Mouse (Mus musculus) limb, embryonic 12.5 days (tissue): ENCODE measurements at regions not wholly inside any gene's neighbourhood (a gene's known extent, or its start where the extent isn't known, plus 50 kb on each side); places are given as distances from the start of the nearest gene placed in this dataset.

Experiments used
- ATAC-seq: fragments of 200-750 bp; cut with Nextera tagmentation; 2 replicates; pipeline ENCODE4 v1.8.0; 2017; ENCODE audit warnings: low read depth, moderate TSS enrichment; ENCODE audit not compliant: insufficient number of reproducible peaks, insufficient read depth, low FRiP score, low TSS enrichment
- H3K27ac ChIP-seq: fragments of 300-500 bp; sonication (generic); 2 replicates; pipeline ENCODE4 v1.5.1; 2016; ENCODE audit warnings: mild to moderate bottlenecking, moderate library complexity
- H3K27me3 ChIP-seq: fragments of 300-500 bp; sonication (generic); 2 replicates; pipeline ENCODE4 v1.6.1; 2016; ENCODE audit warnings: mild to moderate bottlenecking, moderate library complexity
- H3K36me3 ChIP-seq: fragments of 300-500 bp; sonication (generic); 2 replicates; pipeline ENCODE4 v1.6.1; 2016; ENCODE audit warnings: mild to moderate bottlenecking, moderate library complexity
- H3K4me1 ChIP-seq: fragments of 300-500 bp; sonication (generic); replicated peaks from 2 replicates; pipeline ENCODE4 v1.6.1; 2016
- H3K4me2 ChIP-seq: fragments of 300-500 bp; sonication (generic); 2 replicates; pipeline ENCODE4 v1.6.1; 2016; ENCODE audit warnings: mild to moderate bottlenecking, moderate library complexity
- H3K4me3 ChIP-seq: fragments of 300-500 bp; sonication (generic); replicated peaks from 2 replicates; pipeline ENCODE4 v1.5.1; 2016; ENCODE audit warnings: mild to moderate bottlenecking
- H3K9ac ChIP-seq: fragments of 300-500 bp; sonication (generic); replicated peaks from 2 replicates; pipeline ENCODE4 v1.6.1; 2016; ENCODE audit warnings: mild to moderate bottlenecking, moderate library complexity
- H3K9me3 ChIP-seq: fragments of 300-500 bp; sonication (generic); 2 replicates; pipeline ENCODE4 v1.6.1; 2016; ENCODE audit warnings: mild to moderate bottlenecking, moderate library complexity
- WGBS: fragments of 180-500 bp; shearing (Covaris S2); methylation state at CpG from one replicate; pipeline ENCODE4 v1.1.7; 2016; 5-methylcytosine and 5-hydroxymethylcytosine counted together

- H3K36me3 ChIP-seq = no peaks in the 10 kb centered on the region
- H3K4me1 ChIP-seq = peaks cover 16% of the 10 kb centered on the region
- no peak for ATAC-seq
- no peaks in the 10 kb centered on the region; the same call in 1 of the 2 replicates for H3K27me3 ChIP-seq
- H3K9ac ChIP-seq = no peak overlapping the region
- no peaks in the 10 kb centered on the region for H3K9me3 ChIP-seq
- H3K4me3 ChIP-seq = no peak overlapping the region
- no peak overlapping the region for H3K4me2 ChIP-seq
- no peak overlapping the region for H3K27ac ChIP-seq
Measured at GRCm38 (mm10) chr1:38739018-38739417, 74.3 kb upstream of the Aff3 start.

DNA sequence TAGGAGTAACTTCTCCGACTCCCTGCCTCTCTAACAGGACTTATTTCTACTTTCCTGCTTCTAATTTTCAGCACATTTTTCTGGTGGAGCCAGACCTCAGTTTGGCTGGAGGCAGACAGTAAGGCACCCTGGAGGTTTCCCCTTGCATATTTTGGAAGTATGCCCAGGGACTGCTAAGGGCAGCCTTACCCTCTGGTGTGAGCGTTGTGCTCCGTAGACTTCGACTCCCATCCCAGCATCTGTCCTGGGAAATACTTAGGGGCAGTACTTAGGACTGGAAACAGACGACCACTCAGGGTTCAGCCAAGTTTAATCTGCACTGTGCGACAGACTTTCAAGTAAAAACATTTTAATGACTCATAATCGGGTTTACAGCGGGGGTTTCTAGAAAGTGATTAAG, 71.0 kb upstream of the Aff3 start:
- Histone ChIP-seq H3K4me2 (0 out of 2 replicates have a peak overlapping the region, but pooled peaks have one; percentile 0), H3K9me3 (no peaks in the 10 kb centered on the region), H3K9ac (no peak overlapping the region), H3K27ac (peak overlapping the region; percentile 81), H3K36me3 (no peaks in the 10 kb centered on the region), H3K27me3 (no peaks in the 10 kb centered on the region; the same call in 1 of the 2 replicates), H3K4me3 (no peak overlapping the region), H3K4me1 (peaks cover 16% of the 10 kb centered on the region)
- ATAC-seq = peak; percentile 47; the same call in 1 of the 2 replicates
- 45% methylated on average over 8 of the region's 8 CpGs for WGBS

DNA sequence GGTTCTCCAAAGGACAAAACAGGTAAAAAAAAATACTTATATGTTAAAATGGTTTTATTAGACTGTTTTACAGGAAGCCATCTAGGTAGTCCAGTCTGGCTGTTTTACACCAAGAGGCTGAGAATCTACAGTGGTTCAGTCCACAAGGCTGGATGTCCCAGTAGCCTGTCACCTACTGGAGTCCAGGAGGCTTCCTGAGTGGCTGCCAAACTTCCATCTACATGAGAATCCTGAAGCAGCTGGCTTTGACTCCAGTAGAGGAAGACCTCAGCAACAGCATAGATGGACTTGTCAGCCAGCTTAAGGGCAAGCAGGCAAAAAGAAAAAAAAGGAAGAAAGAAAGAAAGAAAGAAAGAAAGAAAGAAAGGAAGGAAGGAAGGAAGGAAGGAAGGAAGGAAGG, 68.4 kb upstream of the Aff3 start:
- H3K9me3 ChIP-seq = no peaks in the 10 kb centered on the region
- H3K4me3 ChIP-seq = no peak overlapping the region
- peaks cover 23% of the 10 kb centered on the region for H3K4me1 ChIP-seq
- ATAC-seq = no peak
- no peak overlapping the region for H3K27ac ChIP-seq
- H3K27me3 ChIP-seq = no peaks in the 10 kb centered on the region; the same call in 1 of the 2 replicates
- H3K4me2 ChIP-seq = no peak overlapping the region
- H3K9ac ChIP-seq = no peak overlapping the region
- H3K36me3 ChIP-seq = no peaks in the 10 kb centered on the region

DNA sequence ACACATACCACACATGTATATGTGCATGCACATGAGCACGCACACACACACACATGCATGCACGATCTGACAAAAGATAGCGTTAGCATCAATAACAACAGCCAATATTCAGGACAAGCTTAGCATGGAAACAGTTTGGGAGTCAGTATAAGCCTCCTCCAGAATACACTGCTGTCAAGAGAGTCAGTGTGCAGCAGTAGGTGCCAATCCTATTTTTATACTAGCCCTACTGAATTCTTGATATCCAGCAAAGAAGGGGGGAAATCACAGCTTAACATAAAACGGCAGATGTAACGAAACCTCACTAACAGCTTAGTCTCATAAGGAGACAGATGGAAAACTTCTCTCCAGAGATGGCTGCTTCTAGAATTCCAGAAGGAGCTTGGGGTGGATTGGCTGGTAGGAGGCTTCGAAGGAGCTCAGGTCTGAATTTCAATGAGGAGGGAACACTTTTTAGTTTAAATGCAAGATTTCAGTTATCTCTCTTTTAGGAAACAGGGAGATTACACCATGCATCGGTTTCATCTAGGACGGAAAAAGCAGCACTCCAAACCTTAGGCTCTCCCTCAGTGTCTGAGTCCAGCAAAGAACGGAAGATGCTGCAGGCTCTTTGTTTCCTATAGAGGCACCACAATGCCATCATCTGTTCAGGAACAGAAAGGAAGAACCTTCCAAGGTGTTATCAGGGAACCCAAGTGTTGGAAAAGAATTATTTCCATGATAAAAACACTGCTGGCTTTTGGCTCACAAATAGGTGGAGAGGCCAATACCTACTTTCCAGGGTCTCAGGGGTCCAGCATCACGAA, 65.4 kb upstream of the Aff3 start:
- WGBS = 85% methylated on average over 10 of the region's 10 CpGs

GRCm38 (mm10) chr1:38725805-38726204, 61.0 kb upstream of the Aff3 start:
- H3K9me3 ChIP-seq = no peaks in the 10 kb centered on the region
- H3K36me3 ChIP-seq = no peaks in the 10 kb centered on the region
- H3K4me1 ChIP-seq = peaks cover 7% of the 10 kb centered on the region; the same call in 1 of the 2 replicates
- H3K4me2 ChIP-seq = no peak overlapping the region
- no peaks in the 10 kb centered on the region for H3K27me3 ChIP-seq
- WGBS = 90% methylated on average over 9 of the region's 9 CpGs
- no peak overlapping the region for H3K4me3 ChIP-seq
- no peak for ATAC-seq
- H3K27ac ChIP-seq = no peak overlapping the region
- H3K9ac ChIP-seq = no peak overlapping the region

More for the DNA sequence above, 65.4 kb upstream of the Aff3 start:
- H3K4me3 ChIP-seq = no peak overlapping the region
- no peak overlapping the region for H3K4me2 ChIP-seq
- H3K27me3 ChIP-seq = no peaks in the 10 kb centered on the region; the same call in 1 of the 2 replicates
- no peaks in the 10 kb centered on the region for H3K9me3 ChIP-seq
- no peak for ATAC-seq
- no peak overlapping the region for H3K9ac ChIP-seq
- peaks cover 12% of the 10 kb centered on the region for H3K4me1 ChIP-seq
- H3K27ac ChIP-seq = no peak overlapping the region
- H3K36me3 ChIP-seq = no peaks in the 10 kb centered on the region

- ATAC-seq = no peak
- Histone ChIP-seq H3K9ac (no peak overlapping the region), H3K27me3 (no peaks in the 10 kb centered on the region), H3K4me2 (no peak overlapping the region), H3K4me3 (no peak overlapping the region), H3K4me1 (peaks cover 5% of the 10 kb centered on the region; the same call in 1 of the 2 replicates), H3K9me3 (no peaks in the 10 kb centered on the region), H3K27ac (no peak overlapping the region), H3K36me3 (no peaks in the 10 kb centered on the region)
- WGBS = 91% methylated on average over 14 of the region's 14 CpGs
Measured at GRCm38 (mm10) chr1:38724631-38725030, 59.9 kb upstream of the Aff3 start.

DNA sequence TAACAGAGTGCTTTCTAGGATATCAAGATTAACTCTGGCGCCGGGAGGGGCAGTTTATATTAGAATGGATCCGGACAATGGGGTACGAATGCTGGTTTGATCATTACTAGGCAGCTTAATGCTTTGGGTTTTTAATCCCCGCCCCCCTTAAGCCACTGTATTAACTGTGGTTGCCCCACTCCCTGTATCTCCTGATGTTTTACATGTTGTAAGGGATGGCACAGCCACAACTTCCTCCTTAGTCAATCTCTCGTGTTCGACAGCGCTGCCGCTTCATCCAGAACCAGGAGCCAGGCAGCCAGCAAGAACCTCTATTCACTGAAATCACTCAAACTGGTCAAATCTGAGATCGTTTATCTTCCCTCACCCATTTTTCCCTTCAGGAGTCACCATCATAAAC, 57.4 kb upstream of the Aff3 start:
- WGBS = 91% methylated on average over 10 of the region's 10 CpGs
- no peak for ATAC-seq
- Histone ChIP-seq H3K4me3 (no peak overlapping the region), H3K9me3 (no peaks in the 10 kb centered on the region), H3K9ac (no peak overlapping the region), H3K27ac (no peak overlapping the region), H3K4me1 (no peaks in the 10 kb centered on the region; the same call in 1 of the 2 replicates), H3K36me3 (no peaks in the 10 kb centered on the region), H3K4me2 (no peak overlapping the region), H3K27me3 (no peaks in the 10 kb centered on the region)

- Histone ChIP-seq H3K4me2 (no peak overlapping the region), H3K36me3 (no peaks in the 10 kb centered on the region), H3K9me3 (no peaks in the 10 kb centered on the region), H3K27me3 (no peaks in the 10 kb centered on the region), H3K4me3 (no peak overlapping the region), H3K9ac (no peak overlapping the region), H3K27ac (no peak overlapping the region), H3K4me1 (no peaks in the 10 kb centered on the region; the same call in 1 of the 2 replicates)
- ATAC-seq = no peak
- WGBS = 49% methylated on average over 9 of the region's 9 CpGs
Measured at GRCm38 (mm10) chr1:38720287-38720686, 55.5 kb upstream of the Aff3 start.

DNA sequence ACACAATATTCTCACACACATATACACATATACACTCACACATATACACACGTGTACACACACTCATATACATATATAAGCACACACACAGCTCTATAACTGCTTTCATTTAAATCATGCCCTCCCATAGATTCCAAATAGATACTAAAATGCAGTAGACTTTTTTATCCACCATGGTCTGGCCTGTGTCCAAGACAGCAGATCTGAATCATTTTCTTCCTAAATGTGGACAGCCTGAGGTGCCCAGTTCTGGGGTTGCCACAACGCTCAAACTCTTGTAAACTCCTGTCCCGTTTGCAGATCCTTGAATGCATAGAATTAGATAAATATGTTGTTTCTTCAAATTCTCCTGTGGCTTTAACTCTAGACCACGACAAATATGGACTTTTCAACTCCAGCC, 50.9 kb upstream of the Aff3 start:
- H3K9ac ChIP-seq = no peak overlapping the region
- H3K4me3 ChIP-seq = no peak overlapping the region
- no peaks in the 10 kb centered on the region; the same call in 1 of the 2 replicates for H3K9me3 ChIP-seq
- no peak overlapping the region for H3K4me2 ChIP-seq
- no peaks in the 10 kb centered on the region; the same call in 1 of the 2 replicates for H3K4me1 ChIP-seq
- H3K27me3 ChIP-seq = no peaks in the 10 kb centered on the region
- no peak overlapping the region for H3K27ac ChIP-seq
- 76% methylated on average over 4 of the region's 4 CpGs for WGBS
- H3K36me3 ChIP-seq = no peaks in the 10 kb centered on the region
- ATAC-seq = no peak
